Mouse (Mus musculus) midbrain, embryonic 10.5 days (tissue): ENCODE data around the gene Zbed4. TPM values are rescaled to one million over a fixed set of nuclear protein-coding genes. Genes with fewer than 3 reads are reported as not detected.
"Not testable (repeated sequence)": the region's sequence is repeated elsewhere in the genome, so short reads cannot be mapped to it uniquely, and the experiment has no call there.

Experiments used
- DNase-seq: peaks from one replicate; pipeline ENCODE4 v3.0.0-alpha.2; 2017; ENCODE audit warnings: low spot score
- H3K27ac ChIP-seq: fragments of 300-500 bp; sonication (generic); replicated peaks from 2 replicates; pipeline ENCODE4 v1.5.1; 2016; ENCODE audit warnings: mild to moderate bottlenecking
- H3K27me3 ChIP-seq: fragments of 300-500 bp; sonication (generic); 2 replicates; pipeline ENCODE4 v1.6.1; 2016; ENCODE audit warnings: low read depth, mild to moderate bottlenecking; ENCODE audit not compliant: poor library complexity, severe bottlenecking
- H3K36me3 ChIP-seq: fragments of 300-500 bp; sonication (generic); 2 replicates; pipeline ENCODE4 v1.6.1; 2016; ENCODE audit warnings: mild to moderate bottlenecking, moderate library complexity
- H3K4me1 ChIP-seq: fragments of 300-500 bp; sonication (generic); 2 replicates; pipeline ENCODE4 v1.6.1; 2016
- H3K4me3 ChIP-seq: fragments of 300-500 bp; sonication (generic); 2 replicates; pipeline ENCODE4 v1.5.1; 2016; ENCODE audit warnings: mild to moderate bottlenecking, moderate library complexity
- H3K9me3 ChIP-seq: fragments of 300-500 bp; sonication (generic); replicated peaks from 2 replicates; pipeline ENCODE4 v1.6.1; 2016; ENCODE audit warnings: mild to moderate bottlenecking
- WGBS: fragments of 180-500 bp; shearing (Covaris S2); methylation state at CpG from one replicate; pipeline ENCODE4 v1.1.7; 2016; 5-methylcytosine and 5-hydroxymethylcytosine counted together
- polyA plus RNA-seq: library from polyadenylated mRNA; unstranded; fragments of >200 nt; fragmentation: Nextera tagmentation; extraction: Ambion mirVana; gene quantifications from 2 replicates; pipeline ENCODE4 v1.2.1, GENCODE M21; 2016

Zbed4 gene
- polyA plus RNA-seq, 1 experiment from 2014 or later, result 37.4 TPM

DNA sequence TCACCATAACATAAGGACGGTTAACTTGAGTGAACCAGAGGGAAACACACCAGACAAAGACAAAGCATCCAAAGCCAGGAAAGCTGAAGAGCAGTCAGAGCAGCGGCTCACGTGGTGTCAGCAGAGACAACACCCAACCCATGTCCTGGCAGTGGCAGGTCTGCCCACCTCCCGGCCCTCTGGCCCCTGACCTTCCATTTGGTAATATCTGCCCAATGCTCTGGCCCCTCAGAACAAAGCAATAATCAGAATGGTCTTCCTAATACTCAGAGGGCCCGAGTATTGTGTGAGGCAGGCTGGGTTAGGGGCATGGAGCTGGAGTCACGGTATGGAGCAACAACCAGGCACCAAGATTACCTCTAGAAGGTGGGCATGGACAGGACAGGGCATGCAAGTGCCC is 28.3 kb upstream of the Zbed4 start:
- no peak overlapping the region for H3K27ac ChIP-seq
- H3K27me3 ChIP-seq, result no peaks in the 10 kb centered on the region
- H3K36me3 ChIP-seq, result peaks cover 92% of the 10 kb centered on the region
- WGBS, result 93% methylated on average over 6 of the region's 6 CpGs
- no peak overlapping the region for H3K4me3 ChIP-seq
- no peaks in the 10 kb centered on the region for H3K9me3 ChIP-seq
- DNase-seq, result no peak
- H3K4me1 ChIP-seq, result no peaks in the 10 kb centered on the region

DNA sequence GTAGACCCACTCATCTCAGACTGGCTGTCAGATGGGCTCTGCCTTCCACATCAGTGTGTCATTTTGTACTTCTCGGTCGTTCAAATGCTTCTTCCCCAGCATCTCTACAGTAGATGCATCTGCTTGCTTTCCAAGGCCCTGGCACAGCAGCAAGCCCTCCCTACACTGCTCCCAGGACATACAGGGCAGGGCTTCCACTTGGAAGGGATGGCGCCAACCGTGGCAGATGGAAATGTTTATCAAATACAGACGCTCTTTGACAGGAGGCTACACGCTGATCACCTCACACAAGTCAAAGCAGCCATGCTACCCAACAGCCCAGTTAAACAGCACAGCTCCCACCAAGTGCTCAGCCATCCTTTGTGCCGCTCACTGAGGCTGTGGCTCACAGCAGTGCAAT is 27.1 kb upstream of the Zbed4 start:
- no peak for DNase-seq
- H3K36me3 ChIP-seq, result peaks cover 92% of the 10 kb centered on the region

DNA sequence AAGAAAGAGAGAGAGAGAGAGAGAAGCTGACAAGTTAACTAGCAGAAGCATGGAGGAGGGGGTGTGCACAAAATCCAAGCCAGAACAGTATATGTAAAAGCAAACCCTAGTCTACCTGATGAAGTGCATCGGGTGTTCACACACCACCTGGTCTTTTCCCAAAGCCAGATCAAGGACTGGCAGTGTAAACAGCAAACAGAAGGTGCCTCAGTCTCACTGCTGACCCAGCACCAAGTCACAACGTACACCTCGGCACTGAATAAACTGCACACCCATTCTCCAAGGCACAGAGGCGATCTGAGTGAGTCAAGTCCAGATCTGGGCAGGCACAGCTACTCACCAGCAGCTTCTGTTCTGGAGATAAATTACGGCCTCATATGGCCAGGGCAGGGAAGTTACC is 26.4 kb upstream of the Zbed4 start:
- Histone ChIP-seq H3K27ac (no peak overlapping the region), H3K9me3 (no peaks in the 10 kb centered on the region), H3K36me3 (peaks cover 92% of the 10 kb centered on the region), H3K27me3 (no peaks in the 10 kb centered on the region), H3K4me1 (no peaks in the 10 kb centered on the region), H3K4me3 (no peak overlapping the region)
- DNase-seq, result no peak
- WGBS, result 95% methylated on average over 5 of the region's 5 CpGs

More for the DNA sequence above, 27.1 kb upstream of the Zbed4 start:
- H3K4me3 ChIP-seq, result no peak overlapping the region
- 94% methylated on average over 7 of the region's 7 CpGs for WGBS
- H3K27ac ChIP-seq, result no peak overlapping the region
- no peaks in the 10 kb centered on the region for H3K9me3 ChIP-seq
- no peaks in the 10 kb centered on the region for H3K4me1 ChIP-seq
- no peaks in the 10 kb centered on the region for H3K27me3 ChIP-seq

DNA sequence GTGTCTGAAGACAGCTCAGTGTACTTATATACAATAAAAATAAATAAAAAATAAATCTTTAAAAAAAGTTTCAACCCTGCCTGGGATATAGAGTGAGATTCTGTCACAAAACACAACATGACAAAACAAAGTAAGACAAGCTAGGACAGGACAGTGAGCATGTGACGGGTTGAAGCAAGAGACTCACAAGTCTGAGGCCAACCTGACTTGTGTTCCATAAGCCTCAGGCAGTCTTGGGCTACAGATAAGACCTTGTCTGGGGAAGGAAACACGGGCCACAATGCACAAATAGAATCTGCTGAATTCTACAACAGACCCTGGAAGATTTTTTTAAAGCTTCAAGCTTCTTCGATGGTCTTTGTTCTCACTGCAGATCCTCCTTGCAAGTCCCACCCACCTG is 24.3 kb upstream of the Zbed4 start:
- Histone ChIP-seq H3K36me3 (peaks cover 86% of the 10 kb centered on the region), H3K9me3 (no peaks in the 10 kb centered on the region), H3K4me1 (peaks cover 15% of the 10 kb centered on the region), H3K27ac (no peak overlapping the region), H3K4me3 (no peak overlapping the region), H3K27me3 (no peaks in the 10 kb centered on the region)
- WGBS, result 97% methylated on average over 3 of the region's 3 CpGs
- DNase-seq, result no peak

DNA sequence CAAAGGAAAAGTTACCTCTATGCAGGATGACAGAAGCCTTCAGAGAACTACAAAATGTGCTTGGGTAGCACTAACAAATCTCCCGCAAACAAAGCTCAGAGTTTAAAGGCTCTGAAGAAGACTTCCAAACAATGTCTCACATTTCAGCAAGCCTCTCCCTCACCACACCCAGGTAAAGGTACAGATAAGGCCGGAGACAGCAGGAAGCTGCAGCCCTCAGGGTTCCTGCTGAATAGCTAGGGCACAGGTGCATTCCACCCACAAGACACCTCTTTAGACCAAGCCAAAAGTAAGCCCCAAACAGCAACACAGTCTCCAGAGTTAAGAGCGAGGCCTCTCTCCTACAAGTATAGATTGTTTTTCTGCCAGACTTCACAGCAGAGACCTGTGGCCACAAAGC is 20.7 kb upstream of the Zbed4 start:
- no peaks in the 10 kb centered on the region for H3K27me3 ChIP-seq
- H3K4me1 ChIP-seq, result peaks cover 31% of the 10 kb centered on the region
- no peak overlapping the region for H3K27ac ChIP-seq
- no peak for DNase-seq
- H3K9me3 ChIP-seq, result no peaks in the 10 kb centered on the region
- no peak overlapping the region for H3K4me3 ChIP-seq
- peaks cover 51% of the 10 kb centered on the region for H3K36me3 ChIP-seq
- WGBS, result 82% methylated on average over 3 of the region's 3 CpGs

DNA sequence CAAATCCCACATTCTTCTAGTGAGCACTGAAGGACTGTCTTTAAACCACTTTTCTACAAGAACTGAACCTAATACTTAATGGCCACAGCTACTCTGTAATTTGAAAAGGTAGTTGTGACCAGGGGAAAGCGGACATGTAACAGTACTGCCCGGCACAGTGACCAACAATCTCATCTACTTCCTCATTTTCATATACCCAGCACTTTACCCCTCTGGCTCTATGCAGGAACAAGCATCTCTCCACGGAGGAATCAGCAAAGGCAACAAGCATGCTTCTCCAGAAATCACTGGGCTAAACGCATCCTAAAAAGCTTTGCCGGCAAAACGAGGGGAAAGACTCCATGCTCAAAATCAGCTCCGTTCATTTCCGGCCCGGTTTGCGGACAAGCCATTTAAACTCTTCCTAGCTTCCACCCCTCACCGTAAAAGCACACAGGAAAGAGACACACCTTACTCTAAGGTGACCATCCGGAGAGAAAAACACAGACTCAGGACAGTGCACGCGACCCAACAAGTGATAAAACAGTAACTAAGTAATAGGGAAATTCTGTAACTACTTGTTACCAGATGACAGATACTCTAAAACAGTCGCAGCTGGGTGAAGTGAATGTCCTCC is 18.9 kb upstream of the Zbed4 start:
- H3K9me3 ChIP-seq, result no peaks in the 10 kb centered on the region
- peaks cover 37% of the 10 kb centered on the region for H3K36me3 ChIP-seq
- 43% methylated on average over 15 of the region's 15 CpGs for WGBS
- peaks cover 31% of the 10 kb centered on the region for H3K4me1 ChIP-seq
- H3K27ac ChIP-seq, result peak overlapping the region; percentile 97
- H3K4me3 ChIP-seq, result peak overlapping the region; percentile 99
- H3K27me3 ChIP-seq, result no peaks in the 10 kb centered on the region
- DNase-seq, result no peak

DNA sequence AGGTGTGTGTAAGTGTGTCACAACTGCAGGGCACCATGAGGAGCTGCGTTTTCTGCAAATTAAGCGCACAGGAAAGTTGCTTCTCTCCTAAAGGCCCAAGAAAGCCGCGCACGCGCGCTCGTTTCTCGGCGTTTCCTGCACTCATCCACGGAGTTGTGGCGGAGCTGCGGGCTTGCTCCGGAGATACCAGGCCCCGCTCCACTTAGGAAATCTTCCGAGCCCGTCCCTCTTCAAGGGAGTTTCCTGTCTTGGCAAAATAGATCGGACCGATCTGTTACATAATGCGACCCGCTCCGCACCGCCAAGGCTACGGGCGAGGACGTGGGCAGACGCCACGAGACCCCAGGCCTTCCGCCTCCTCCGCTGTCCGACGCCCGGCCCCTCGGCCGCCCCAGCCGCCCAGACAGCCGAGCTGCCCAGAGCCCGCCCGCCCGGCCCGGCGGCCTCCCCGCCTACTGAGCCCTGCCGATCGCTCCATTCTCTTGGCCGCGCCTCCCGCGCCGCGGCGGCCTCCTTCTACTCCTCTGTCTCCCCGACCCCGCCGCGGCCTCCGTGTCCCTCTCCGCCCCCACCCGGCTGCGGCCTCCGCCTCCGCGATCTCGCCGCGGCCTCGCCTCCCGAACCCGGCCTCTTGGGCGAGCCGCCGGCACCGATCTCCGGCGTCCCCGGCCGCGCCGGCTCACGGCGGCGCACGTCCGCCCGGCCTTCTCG is 18.3 kb upstream of the Zbed4 start:
- Histone ChIP-seq H3K36me3 (peaks cover 33% of the 10 kb centered on the region), H3K4me1 (peaks cover 31% of the 10 kb centered on the region), H3K27me3 (no peaks in the 10 kb centered on the region), H3K27ac (peak overlapping the region; percentile 97), H3K4me3 (peak overlapping the region; percentile 99), H3K9me3 (no peaks in the 10 kb centered on the region)
- DNase-seq, result peak; percentile 64
- WGBS, result under 1% methylated on average over 64 of the region's 86 CpGs

DNA sequence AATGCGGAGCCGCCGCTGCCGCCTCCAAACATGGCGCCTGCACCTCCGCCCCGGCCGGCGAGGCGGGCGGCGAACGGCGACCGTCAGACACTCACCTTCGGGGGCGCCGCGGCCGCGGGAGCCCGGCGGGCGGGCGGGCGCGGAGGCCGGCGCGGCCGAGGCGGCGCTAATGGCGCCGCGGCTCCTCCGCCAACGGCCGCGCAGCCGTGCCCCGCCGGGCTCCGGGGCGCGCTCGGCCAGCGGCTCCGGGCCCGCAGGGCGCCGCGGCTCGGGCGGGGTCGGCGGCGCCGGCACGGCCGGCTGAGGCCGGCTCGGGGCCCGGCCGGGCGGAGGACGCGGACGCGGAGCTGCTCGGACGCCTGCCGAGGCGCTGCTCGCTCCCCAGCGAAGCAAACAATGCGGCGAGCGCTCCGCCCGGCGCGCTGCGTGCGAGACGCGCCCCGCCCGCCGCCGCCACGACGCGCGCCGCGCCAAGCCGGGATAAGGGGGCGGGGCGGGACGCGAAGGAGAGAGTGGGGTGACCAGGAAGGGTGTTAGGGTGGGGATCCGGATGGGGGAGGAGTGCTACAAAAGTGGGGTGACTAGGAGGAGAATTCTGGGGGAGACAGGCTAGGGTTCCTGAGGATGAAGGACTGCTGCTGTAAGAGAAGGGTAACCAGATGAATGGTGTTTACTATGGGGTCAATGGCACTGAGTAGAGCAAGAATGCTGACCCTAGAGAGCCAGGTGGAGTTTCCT is 17.5 kb upstream of the Zbed4 start, which contains the start of gene Brd1:
Gene Brd1 (minus strand): TSS at position 400 of the 738 bp plus-strand sequence.
- Histone ChIP-seq H3K36me3 (peaks cover 25% of the 10 kb centered on the region), H3K4me1 (peaks cover 31% of the 10 kb centered on the region), H3K4me3 (peak within 1 kb of the TSS; percentile 99), H3K27ac (peak within 1 kb of the TSS; percentile 97), H3K27me3 (no peaks in the 10 kb centered on the region), H3K9me3 (no peaks in the 10 kb centered on the region)
- WGBS, result 13% methylated on average over 103 of the region's 103 CpGs
- DNase-seq, result peak; percentile 79

DNA sequence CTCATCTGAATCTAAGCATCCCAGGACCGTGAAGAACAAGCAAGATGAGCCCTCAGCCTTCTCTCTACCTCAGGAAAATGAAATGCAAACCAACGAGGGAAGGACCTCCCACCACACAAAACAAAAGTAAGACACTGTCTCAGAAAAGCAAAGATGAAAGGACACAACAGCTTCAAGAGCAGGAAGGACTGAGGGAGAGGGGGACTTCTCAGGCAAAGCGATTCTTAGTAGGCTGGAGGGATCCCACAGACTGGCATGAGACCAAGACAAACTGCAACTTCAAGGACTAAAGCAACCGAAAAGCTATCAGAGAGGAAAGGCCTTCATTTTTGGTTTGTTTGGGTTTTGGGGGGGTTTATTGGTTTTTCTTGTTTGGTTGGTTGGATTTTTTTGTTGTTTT is 15.3 kb upstream of the Zbed4 start:
- no peak overlapping the region for H3K4me3 ChIP-seq
- H3K27ac ChIP-seq, result no peak overlapping the region
- no peaks in the 10 kb centered on the region for H3K27me3 ChIP-seq
- WGBS, result 81% methylated on average over 4 of the region's 4 CpGs
- H3K36me3 ChIP-seq, result peaks cover 3% of the 10 kb centered on the region
- DNase-seq, result no peak
- H3K9me3 ChIP-seq, result no peaks in the 10 kb centered on the region
- peaks cover 27% of the 10 kb centered on the region for H3K4me1 ChIP-seq

DNA sequence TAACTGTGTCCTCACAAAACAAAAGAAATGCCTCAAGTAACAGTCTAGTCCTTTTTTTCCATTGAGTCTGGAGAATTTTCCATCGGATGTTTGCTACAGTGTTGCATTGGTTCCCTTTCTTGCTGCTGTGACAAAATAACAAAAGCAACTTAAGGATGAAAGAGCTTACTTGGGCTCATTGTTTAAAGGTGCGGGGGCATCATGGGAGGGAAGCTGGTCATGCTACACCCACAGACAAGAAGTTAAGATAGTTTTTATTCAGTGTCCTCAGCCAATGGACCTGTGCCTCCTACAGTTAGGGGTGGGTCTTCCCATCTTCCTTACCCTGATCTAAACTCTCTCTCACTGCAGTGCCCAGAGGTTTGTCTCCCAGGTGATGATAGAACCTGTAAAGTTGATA is 13.0 kb upstream of the Zbed4 start:
- 75% methylated on average over 2 of the region's 2 CpGs for WGBS
- H3K9me3 ChIP-seq, result no peaks in the 10 kb centered on the region
- no peak overlapping the region for H3K27ac ChIP-seq
- no peak for DNase-seq
- no peaks in the 10 kb centered on the region for H3K36me3 ChIP-seq
- H3K4me3 ChIP-seq, result no peak overlapping the region
- no peaks in the 10 kb centered on the region for H3K27me3 ChIP-seq
- peaks cover 10% of the 10 kb centered on the region for H3K4me1 ChIP-seq

DNA sequence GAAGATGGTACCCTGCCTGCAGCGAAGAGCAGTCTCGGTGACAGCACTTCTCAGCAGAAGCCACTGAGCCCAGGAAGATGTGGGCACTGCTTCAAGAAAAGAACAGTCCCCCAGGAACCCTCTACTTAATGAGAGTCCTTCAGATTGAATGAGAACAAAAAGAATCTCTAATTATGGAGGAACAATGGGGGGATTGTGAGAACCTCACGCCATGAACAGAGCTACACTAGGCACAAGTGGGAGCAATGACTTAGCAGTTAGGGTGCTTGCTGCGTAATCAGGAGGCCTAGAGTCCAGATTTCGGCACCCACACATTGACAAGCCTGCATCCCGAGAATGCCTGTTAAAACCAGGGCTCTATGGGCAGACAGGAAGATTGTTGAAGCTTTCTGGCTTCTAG is 10.1 kb upstream of the Zbed4 start:
- no peaks in the 10 kb centered on the region for H3K9me3 ChIP-seq
- no peak for DNase-seq
- WGBS, result 60% methylated on average over 6 of the region's 6 CpGs
- no peaks in the 10 kb centered on the region for H3K27me3 ChIP-seq
- H3K27ac ChIP-seq, result no peak overlapping the region
- 0 out of 2 replicates have a peak, but pooled peaks cover 2% of the 10 kb centered on the region for H3K4me1 ChIP-seq
- no peaks in the 10 kb centered on the region for H3K36me3 ChIP-seq
- no peak overlapping the region for H3K4me3 ChIP-seq

DNA sequence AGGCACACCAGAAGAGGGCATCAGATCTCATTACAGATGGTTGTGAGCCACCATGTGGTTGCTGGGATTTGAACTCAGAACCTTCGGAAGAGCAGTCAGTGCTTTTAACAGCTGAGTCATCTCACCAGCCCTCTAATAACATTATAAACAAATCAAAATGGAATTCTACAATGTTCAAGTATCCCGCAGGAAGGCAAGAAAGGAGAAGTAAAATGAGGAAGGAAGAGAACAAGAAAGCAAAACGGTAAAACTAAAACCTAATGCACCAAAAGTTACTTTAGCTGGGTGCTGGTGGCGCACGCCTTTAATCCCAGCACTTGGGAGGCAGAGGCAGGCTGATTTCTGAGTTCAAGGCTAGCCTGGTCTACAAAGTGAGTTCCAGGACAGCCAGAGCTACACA is 8.1 kb upstream of the Zbed4 start:
- not testable (repeated sequence) for H3K36me3 ChIP-seq, DNase-seq, H3K27ac ChIP-seq, H3K27me3 ChIP-seq, H3K4me3 ChIP-seq, H3K9me3 ChIP-seq, H3K4me1 ChIP-seq
- 90% methylated on average over 5 of the region's 5 CpGs for WGBS

DNA sequence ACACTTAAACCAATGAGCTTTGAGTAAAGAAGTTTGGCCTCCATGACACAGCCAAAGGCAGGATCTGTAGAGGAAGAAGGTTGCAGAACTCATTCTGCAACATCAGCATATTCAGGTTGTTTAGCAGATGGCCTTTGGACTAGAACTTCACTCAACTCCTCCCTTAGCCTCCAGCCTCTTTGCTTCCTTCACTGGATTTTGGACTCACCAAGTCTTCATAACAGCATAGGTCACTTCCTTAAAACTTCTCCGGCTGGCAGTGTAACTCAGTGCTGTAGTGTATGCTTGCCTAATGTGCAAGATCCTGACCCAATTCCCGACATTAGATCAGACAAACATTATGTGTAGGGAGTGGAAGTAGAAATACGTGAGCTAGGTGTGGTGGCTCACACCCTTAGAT is 6.1 kb upstream of the Zbed4 start:
- no peak for DNase-seq
- Histone ChIP-seq H3K4me1 (peaks cover 6% of the 10 kb centered on the region), H3K4me3 (no peak overlapping the region), H3K36me3 (no peaks in the 10 kb centered on the region), H3K27ac (no peak overlapping the region), H3K9me3 (no peaks in the 10 kb centered on the region), H3K27me3 (no peaks in the 10 kb centered on the region)
- 84% methylated on average over 3 of the region's 3 CpGs for WGBS
